Mouse (Mus musculus): Measurements from ENCODE around the gene Col24a1. TPM values are rescaled to one million over a fixed set of nuclear protein-coding genes. Genes with fewer than 3 reads are reported as not detected.

The Col24a1 gene
- polyA plus RNA-seq, 1 experiment: 0.40 TPM

- no peaks in the 10 kb centered on the region for H3K79me2 ChIP-seq (ENCODE audit: control insufficient read depth, insufficient read depth)
- no peaks in the 10 kb centered on the region for H3K36me3 ChIP-seq (ENCODE audit: control insufficient read depth, insufficient read depth)
- no peak overlapping the region for H3K4me3 ChIP-seq
- H3K4me2 ChIP-seq (ENCODE audit: low read depth): no peak overlapping the region
- H3K27me3 ChIP-seq (ENCODE audit: control insufficient read depth, insufficient read depth, insufficient read length): no peaks in the 10 kb centered on the region
- no peak overlapping the region for H3ac ChIP-seq (ENCODE audit: control insufficient read depth, insufficient read length)
- TF ChIP-seq POLR2A (IDR thresholded peaks at IDR 0.05; ENCODE audit: insufficient read length, low read depth) (no peak), POLR2AphosphoS2 (IDR thresholded peaks at IDR 0.05; ENCODE audit: insufficient read length, low read depth) (no peak), E2F4 (IDR thresholded peaks at IDR 0.05; ENCODE audit: insufficient read depth) (no peak), MAX (IDR thresholded peaks at IDR 0.05; ENCODE audit: low read depth) (no peak), TCF3 (IDR thresholded peaks at IDR 0.05; ENCODE audit: insufficient read length, low read depth) (no peak), MYOD1 (IDR thresholded peaks at IDR 0.05; ENCODE audit: control insufficient read depth in 1 of 3, insufficient read length in 2 of 3, low read depth in 2 of 3) (no peak), REST (IDR thresholded peaks at IDR 0.05; ENCODE audit: insufficient read depth, insufficient read length) (no peak), CEBPB (IDR thresholded peaks at IDR 0.05; ENCODE audit: insufficient read depth, poor library complexity, severe bottlenecking) (no peak), TCF12 (IDR thresholded peaks at IDR 0.05; ENCODE audit: insufficient read depth, poor library complexity, severe bottlenecking) (no peak), SRF (IDR thresholded peaks at IDR 0.05; ENCODE audit: control insufficient read depth, insufficient read length, low read depth) (no peak), MYOG (IDR thresholded peaks at IDR 0.05; ENCODE audit: control insufficient read depth in 1 of 3, insufficient read depth in 1 of 3, insufficient read length in 2 of 3, low read depth in 2 of 3) (no peak), USF1 (IDR thresholded peaks at IDR 0.05; ENCODE audit: low read depth) (no peak)
These were observed 115.8 kb downstream of the Col24a1 start for GRCm38 (mm10) chr3:145408045-145408444.

DNA sequence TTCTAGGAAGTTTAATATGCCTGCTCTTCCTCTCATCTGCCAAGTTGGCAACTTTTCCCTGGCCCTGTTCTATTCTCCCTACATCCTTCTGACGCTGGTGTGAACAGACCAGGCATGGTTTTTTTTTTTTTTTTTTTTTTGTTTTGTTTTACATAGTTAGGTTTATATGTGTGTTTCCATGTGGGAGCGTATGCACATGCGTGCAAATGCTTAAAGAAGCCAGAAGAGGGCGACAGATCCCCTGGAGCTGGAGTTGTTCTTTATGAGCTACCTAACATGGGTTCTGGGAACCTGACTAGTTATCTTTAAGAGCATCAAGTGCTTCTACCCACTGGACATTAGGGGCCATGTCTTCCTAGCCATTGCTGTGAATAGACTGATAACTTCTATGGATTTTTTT is 119.9 kb downstream of the Col24a1 start:
- Histone ChIP-seq H3ac (ENCODE audit: control insufficient read depth, insufficient read length) (no peak overlapping the region), H3K27me3 (ENCODE audit: control insufficient read depth, insufficient read depth, insufficient read length) (no peaks in the 10 kb centered on the region), H3K4me3 (no peak overlapping the region), H3K36me3 (ENCODE audit: control insufficient read depth, insufficient read depth) (no peaks in the 10 kb centered on the region), H3K4me2 (ENCODE audit: low read depth) (no peak overlapping the region), H3K79me2 (ENCODE audit: control insufficient read depth, insufficient read depth) (no peaks in the 10 kb centered on the region)
- TF ChIP-seq CEBPB (IDR thresholded peaks at IDR 0.05; ENCODE audit: insufficient read depth, poor library complexity, severe bottlenecking): no peak
- no peak for TF ChIP-seq SRF (IDR thresholded peaks at IDR 0.05; ENCODE audit: control insufficient read depth, insufficient read length, low read depth)
- TF ChIP-seq POLR2A (IDR thresholded peaks at IDR 0.05; ENCODE audit: insufficient read length, low read depth): no peak
- TF ChIP-seq E2F4 (IDR thresholded peaks at IDR 0.05; ENCODE audit: insufficient read depth): no peak
- TF ChIP-seq TCF12 (IDR thresholded peaks at IDR 0.05; ENCODE audit: insufficient read depth, poor library complexity, severe bottlenecking): no peak
- no peak for TF ChIP-seq REST (IDR thresholded peaks at IDR 0.05; ENCODE audit: insufficient read depth, insufficient read length)
- no peak for TF ChIP-seq MYOG (IDR thresholded peaks at IDR 0.05; ENCODE audit: control insufficient read depth in 1 of 3, insufficient read depth in 1 of 3, insufficient read length in 2 of 3, low read depth in 2 of 3)
- TF ChIP-seq POLR2AphosphoS2 (IDR thresholded peaks at IDR 0.05; ENCODE audit: insufficient read length, low read depth): no peak
- no peak for TF ChIP-seq MYOD1 (IDR thresholded peaks at IDR 0.05; ENCODE audit: control insufficient read depth in 1 of 3, insufficient read length in 2 of 3, low read depth in 2 of 3)
- TF ChIP-seq USF1 (IDR thresholded peaks at IDR 0.05; ENCODE audit: low read depth): no peak
- no peak for TF ChIP-seq MAX (IDR thresholded peaks at IDR 0.05; ENCODE audit: low read depth)
- no peak for TF ChIP-seq TCF3 (IDR thresholded peaks at IDR 0.05; ENCODE audit: insufficient read length, low read depth)

DNA sequence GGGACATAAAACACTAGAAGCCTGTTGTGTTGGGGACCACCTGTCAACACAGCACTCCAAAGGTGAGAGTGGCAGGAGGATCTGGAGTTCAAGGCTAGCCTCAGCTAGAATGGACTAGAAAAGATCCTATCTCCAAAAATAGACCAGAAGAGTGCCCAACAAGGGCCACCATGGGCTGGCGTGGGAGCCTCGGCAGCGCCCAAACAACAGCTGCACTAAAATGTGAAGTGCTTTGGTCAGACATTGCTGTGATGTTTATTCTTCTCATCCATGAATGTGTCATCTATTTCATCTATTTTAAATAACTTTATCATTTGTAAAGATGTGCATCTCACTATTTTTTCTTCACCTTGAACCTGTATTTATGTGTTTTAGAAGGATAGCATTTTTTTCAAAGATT is 122.1 kb downstream of the Col24a1 start:
- Histone ChIP-seq H3K4me2 (ENCODE audit: low read depth) (no peak overlapping the region), H3ac (ENCODE audit: control insufficient read depth, insufficient read length) (no peak overlapping the region), H3K36me3 (ENCODE audit: control insufficient read depth, insufficient read depth) (no peaks in the 10 kb centered on the region), H3K4me3 (no peak overlapping the region), H3K79me2 (ENCODE audit: control insufficient read depth, insufficient read depth) (no peaks in the 10 kb centered on the region), H3K27me3 (ENCODE audit: control insufficient read depth, insufficient read depth, insufficient read length) (no peaks in the 10 kb centered on the region)
- TF ChIP-seq MYOG (IDR thresholded peaks at IDR 0.05; ENCODE audit: control insufficient read depth in 1 of 3, insufficient read depth in 1 of 3, insufficient read length in 2 of 3, low read depth in 2 of 3): peak in 1 of 3 experiments; percentile 75
- TF ChIP-seq TCF3 (IDR thresholded peaks at IDR 0.05; ENCODE audit: insufficient read length, low read depth): no peak
- peak; percentile 1 to 80 (median 44) for TF ChIP-seq MYOD1 (IDR thresholded peaks at IDR 0.05; ENCODE audit: control insufficient read depth in 1 of 3, insufficient read length in 2 of 3, low read depth in 2 of 3)

- no peak overlapping the region for H3ac ChIP-seq (ENCODE audit: control insufficient read depth, insufficient read length)
These were observed 125.5 kb downstream of the Col24a1 start for GRCm38 (mm10) chr3:145417809-145418208.

DNA sequence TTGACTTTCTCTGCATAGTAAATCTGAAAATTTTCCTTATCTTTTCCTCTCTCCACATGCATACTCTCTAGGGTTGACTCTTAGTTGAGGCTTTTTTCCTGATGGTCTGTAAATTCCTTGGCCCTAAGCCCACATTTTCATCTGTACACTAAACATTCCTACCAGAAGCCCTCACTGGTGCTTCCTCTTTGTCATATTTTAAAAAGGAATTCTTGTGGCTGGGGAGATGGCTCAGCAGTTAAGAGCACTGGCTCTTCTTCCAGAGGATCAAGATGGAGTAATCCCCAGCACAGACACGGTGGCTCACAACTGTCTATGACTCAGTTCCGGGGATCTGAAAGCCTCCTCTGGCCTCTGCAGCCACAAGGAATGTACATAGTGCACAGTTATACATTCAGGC is 128.1 kb downstream of the Col24a1 start:
- Histone ChIP-seq H3K27me3 (ENCODE audit: control insufficient read depth, insufficient read depth, insufficient read length) (no peaks in the 10 kb centered on the region), H3ac (ENCODE audit: control insufficient read depth, insufficient read length) (no peak overlapping the region), H3K79me2 (ENCODE audit: control insufficient read depth, insufficient read depth) (no peaks in the 10 kb centered on the region), H3K4me2 (ENCODE audit: low read depth) (peak overlapping the region; percentile 28), H3K4me3 (no peak overlapping the region), H3K36me3 (ENCODE audit: control insufficient read depth, insufficient read depth) (no peaks in the 10 kb centered on the region)
- TF ChIP-seq MYOD1 (IDR thresholded peaks at IDR 0.05; ENCODE audit: control insufficient read depth in 1 of 3, insufficient read length in 2 of 3, low read depth in 2 of 3): no peak

More at GRCm38 (mm10) chr3:145417809-145418208, 125.5 kb downstream of the Col24a1 start:
- TF ChIP-seq MYOG (IDR thresholded peaks at IDR 0.05; ENCODE audit: control insufficient read depth in 1 of 3, insufficient read depth in 1 of 3, insufficient read length in 2 of 3, low read depth in 2 of 3) (peak in 2 of 3 experiments; percentile 26 to 69), POLR2AphosphoS2 (IDR thresholded peaks at IDR 0.05; ENCODE audit: insufficient read length, low read depth) (no peak), E2F4 (IDR thresholded peaks at IDR 0.05; ENCODE audit: insufficient read depth) (no peak), MYOD1 (IDR thresholded peaks at IDR 0.05; ENCODE audit: control insufficient read depth in 1 of 3, insufficient read length in 2 of 3, low read depth in 2 of 3) (peak in 1 of 3 experiments; percentile 56)
- no peak overlapping the region for H3K4me3 ChIP-seq
- no peaks in the 10 kb centered on the region for H3K79me2 ChIP-seq (ENCODE audit: control insufficient read depth, insufficient read depth)
- H3K27me3 ChIP-seq (ENCODE audit: control insufficient read depth, insufficient read depth, insufficient read length): no peaks in the 10 kb centered on the region
- no peaks in the 10 kb centered on the region for H3K36me3 ChIP-seq (ENCODE audit: control insufficient read depth, insufficient read depth)
- H3K4me2 ChIP-seq (ENCODE audit: low read depth): peak overlapping the region; percentile 10
